Mouse (Mus musculus): ENCODE data around the gene Tk2. TPM values are rescaled to one million over a fixed set of nuclear protein-coding genes. Genes with fewer than 3 reads are reported as not detected.
A peak's percentile ranks its signal among the peaks of the same experiment; 100 is the strongest.

The Tk2 gene
- total RNA-seq, 2 experiments from 2014 or later, result 7.1 to 7.3 TPM

DNA sequence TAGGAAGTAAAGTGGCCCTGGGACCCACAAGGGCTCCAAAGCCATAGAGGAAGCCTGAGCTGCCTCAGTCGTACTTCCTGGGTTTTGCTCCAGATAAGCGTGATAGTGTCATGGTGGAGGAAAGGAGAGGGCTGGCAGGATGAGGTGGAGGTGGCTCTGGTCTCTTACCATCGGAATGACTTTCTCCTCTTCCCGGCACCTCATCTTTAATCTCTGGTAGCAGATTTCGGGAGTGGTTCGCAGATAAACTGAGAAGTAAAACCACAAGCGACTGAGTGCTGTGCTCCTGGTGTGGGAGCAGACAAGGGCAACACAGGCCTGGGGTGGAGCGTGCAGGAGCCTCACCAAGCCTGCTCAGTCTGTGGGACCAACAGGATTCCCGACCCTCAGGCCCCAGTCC is 18.0 kb downstream of the Tk2 start:
- no peak for DNase-seq (ENCODE audit: low spot score)
- intact Hi-C loops (cut with DNase I), result no loop called here

GRCm38 (mm10) chr8:104227048-104227447 is 21.3 kb downstream of the Tk2 start:
- DNase-seq (ENCODE audit: low spot score), result no peak
- intact Hi-C loops (cut with DNase I), result no loop called here

DNA sequence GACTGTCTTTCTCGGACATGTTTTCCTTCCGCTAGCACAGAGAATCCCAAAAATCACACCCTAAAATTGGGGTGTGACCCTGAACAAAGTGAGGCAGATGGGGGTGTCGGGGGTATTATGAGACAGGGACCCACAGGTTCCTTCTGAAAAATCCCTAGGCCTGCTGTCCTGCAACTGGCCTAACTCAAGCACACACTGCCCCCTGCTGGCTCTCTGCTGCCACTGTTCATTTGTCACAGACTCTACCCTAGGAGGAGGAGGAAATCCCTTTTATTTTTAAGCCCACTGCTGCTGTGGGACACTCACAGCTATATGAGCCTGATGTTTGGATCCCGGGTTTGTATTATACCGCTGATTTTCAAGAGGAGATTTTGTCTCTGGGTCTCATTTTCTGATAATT is 28.6 kb downstream of the Tk2 start:
- intact Hi-C loops (cut with DNase I), result loop anchor here (1.0 to 2.0 kb wide), 2 partner anchors 74 to 135 kb away; no protein-coding TSS in a partner anchor
- DNase-seq (ENCODE audit: low spot score), result peak; percentile 44

- intact Hi-C loops (cut with DNase I), result loop anchor here (1.0 kb wide), 1 partner anchor 73 kb away; no protein-coding TSS in a partner anchor
- DNase-seq (ENCODE audit: low spot score), result no peak
Observed at GRCm38 (mm10) chr8:104219079-104219478, 29.3 kb downstream of the Tk2 start.

- intact Hi-C loops (cut with DNase I), result no loop called here
- no peak for DNase-seq (ENCODE audit: low spot score)
Observed at GRCm38 (mm10) chr8:104217601-104218000, 30.8 kb downstream of the Tk2 start.

DNA sequence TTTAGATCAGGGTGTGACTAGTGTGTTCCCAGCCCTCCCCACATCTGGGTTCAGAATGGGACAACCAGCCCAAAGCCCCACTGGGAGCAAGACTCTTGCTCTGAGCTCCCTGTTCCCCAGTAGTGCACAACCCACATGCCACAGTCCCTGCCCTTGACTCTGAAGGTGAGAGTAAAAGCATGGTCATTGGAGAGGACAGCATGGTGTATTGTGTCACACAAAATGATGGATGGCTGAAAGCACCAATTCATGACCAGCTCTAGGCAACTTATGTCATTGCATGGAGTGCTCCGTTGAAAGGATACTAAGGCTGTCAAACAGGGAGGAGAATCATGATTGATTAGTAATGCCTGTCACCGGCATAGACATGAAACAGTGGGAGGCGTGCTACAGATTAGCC is 43.1 kb downstream of the Tk2 start:
- no peak for DNase-seq (ENCODE audit: low spot score)

DNA sequence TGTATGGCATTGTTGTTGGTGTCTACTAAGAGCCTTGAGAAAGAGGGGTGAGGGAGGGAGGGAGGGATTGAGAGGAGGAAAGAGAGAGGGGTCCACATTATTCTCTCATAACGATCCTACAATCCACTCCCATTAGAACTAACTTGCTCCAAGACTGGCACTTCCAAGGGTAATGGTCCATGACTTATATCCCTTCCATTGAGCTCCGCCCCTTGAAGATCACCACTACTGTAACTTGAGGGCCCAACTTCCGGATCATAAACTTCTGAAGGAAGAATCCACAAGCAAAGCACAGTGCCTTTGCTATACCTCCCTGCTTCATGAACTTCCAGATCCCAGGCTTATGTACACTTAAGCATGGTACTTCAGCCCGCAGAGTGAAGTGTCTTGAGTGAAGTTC is 46.0 kb downstream of the Tk2 start:
- intact Hi-C loops (cut with DNase I), result no loop called here
- DNase-seq (ENCODE audit: low spot score), result no peak

More for the DNA sequence above, 43.1 kb downstream of the Tk2 start:
- intact Hi-C loops (cut with DNase I), result no loop called here

DNA sequence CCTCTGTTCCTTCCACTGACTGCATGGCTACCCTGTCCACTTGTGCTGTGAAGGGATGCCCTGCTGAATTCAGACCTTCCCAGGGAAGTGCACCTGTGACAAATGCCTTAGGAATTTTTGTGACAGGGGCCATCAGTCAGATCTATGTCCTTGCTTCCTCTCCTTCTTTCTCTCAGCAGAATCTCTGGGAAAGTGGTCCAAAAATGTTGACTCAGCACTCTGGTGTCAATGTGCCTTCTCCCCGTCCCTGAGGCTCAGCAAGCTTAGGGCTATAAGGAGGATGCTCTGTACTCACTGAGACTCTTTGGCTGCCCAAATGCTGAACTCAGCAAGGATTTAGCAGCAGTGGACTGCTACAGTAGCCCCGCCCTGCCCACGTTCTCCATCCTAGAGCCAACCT is 46.7 kb downstream of the Tk2 start:
- DNase-seq (ENCODE audit: low spot score), result no peak
- intact Hi-C loops (cut with DNase I), result no loop called here

- no peak for DNase-seq (ENCODE audit: low spot score)
- intact Hi-C loops (cut with DNase I), result no loop called here
Observed at GRCm38 (mm10) chr8:104199802-104200201, 48.6 kb downstream of the Tk2 start.

- peak; percentile 23 for DNase-seq (ENCODE audit: low spot score)
- intact Hi-C loops (cut with DNase I), result no loop called here
Observed at GRCm38 (mm10) chr8:104191496-104191895, 56.9 kb downstream of the Tk2 start.

DNA sequence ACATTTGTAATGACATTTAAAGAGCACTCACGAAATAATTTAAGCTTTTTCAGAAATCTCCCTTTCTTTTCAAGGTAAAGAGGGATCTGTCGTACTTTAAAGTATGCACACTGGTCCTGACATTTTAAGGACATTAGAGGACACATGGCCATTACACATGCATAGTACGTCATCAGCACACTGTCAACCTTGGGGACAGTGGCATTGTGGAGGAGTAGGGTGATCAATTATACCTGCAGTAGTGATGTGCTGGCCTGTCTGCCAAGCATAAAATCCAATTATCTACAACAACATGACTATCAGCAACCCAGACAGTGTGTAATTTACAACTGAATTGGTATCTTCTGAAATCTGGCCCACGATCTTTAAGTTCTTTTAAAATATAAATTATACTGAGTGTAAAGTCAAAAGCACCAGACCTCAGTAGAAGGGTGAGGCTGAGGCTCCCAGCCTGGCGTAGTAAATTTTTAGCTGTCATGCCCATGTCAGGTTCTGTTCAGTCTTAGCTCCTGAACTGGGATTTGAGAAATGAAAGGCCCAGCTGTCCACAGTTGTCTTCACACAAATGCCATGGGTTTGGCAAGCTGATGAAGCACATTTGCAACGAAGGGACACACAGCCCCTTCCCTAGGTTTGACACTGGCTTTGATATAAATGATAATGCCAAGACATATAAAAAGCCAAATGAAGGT is 57.4 kb downstream of the Tk2 start:
- intact Hi-C loops (cut with DNase I), result no loop called here
- no peak for DNase-seq (ENCODE audit: low spot score)

DNA sequence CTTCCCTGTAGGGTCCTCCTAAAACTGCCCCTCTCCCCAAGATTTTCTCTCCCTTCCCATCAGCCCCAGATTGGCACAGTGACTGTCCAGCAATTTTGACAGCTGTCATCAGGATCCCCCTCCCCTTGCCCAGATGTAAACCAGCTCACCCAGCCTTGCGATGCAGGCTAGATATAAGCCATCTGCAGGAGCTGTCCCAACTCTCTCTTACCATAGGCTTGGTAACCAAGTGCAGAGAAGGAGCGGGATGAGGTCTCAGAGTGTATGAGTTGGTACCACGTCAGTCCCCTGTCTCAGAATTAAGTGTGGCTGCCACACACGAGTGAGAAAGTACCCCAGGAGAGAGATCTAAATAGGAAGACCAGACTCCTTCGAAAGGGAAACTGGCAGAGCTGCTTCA is 59.9 kb downstream of the Tk2 start:
- intact Hi-C loops (cut with DNase I), result no loop called here
- no peak for DNase-seq (ENCODE audit: low spot score)

DNA sequence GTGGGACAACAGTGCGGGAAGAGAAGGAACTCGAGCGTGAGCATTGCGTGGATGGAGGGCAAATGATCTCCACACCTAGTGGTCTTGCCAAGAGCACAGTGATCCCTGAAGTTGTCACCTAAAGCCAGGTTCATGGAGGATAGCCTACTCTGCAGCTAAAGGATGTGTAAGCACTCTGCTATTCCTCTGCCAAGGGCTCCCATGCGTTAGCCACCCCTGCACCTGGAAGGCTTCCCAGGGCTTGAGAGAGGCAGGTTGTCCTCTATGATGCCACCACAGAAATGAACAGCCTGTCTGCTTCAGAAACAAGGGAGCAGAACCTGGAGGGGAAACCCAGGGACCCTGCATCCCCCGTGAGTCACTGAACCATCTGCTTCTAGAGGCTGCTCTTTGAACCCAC is 60.7 kb downstream of the Tk2 start:
- intact Hi-C loops (cut with DNase I), result no loop called here
- DNase-seq (ENCODE audit: low spot score), result no peak

DNA sequence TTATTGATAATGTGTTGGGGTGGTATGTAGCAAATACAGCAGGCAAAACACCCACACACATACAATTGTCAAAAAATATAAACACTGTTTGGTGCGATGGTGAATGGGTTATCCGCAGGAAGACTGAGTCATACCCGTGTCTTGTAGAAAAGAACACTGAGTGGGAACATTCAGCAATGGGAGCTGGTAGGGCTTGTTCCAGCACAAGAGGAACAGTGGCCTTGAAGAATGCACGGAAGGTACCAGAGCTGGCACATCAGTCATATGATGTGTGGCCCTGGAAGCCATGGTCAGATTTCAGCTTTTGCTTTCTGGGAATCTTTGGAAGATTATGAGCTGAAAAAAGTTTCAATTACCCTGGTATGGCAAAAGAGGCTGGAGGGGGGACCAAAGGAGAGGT is 61.5 kb downstream of the Tk2 start:
- DNase-seq (ENCODE audit: low spot score), result no peak
- intact Hi-C loops (cut with DNase I), result no loop called here

GRCm38 (mm10) chr8:104184905-104185304 is 63.5 kb downstream of the Tk2 start:
- intact Hi-C loops (cut with DNase I), result no loop called here
- DNase-seq (ENCODE audit: low spot score), result no peak

DNA sequence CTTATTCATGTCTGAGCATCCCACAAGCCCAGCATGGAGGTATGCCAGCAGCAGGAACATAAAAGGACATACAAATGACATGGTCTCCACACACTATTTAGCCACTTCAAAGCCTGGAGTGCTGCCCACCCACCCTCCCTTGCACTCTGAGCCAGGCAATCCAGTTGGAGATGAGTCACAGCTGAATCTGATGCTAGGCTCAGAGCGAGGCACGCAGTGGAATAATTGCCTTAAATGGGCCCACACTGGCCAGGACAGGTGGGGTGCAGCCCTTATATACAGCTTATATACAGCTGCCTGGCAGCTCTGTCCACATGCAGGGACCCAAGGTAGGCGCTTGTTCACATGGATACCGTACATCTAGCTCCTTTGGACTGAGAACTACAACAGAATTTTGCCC is 71.3 kb downstream of the Tk2 start:
- no peak for DNase-seq (ENCODE audit: low spot score)
- intact Hi-C loops (cut with DNase I), result no loop called here

Other genes with a start within 250 kb of the Tk2 start
- 100 to 1,000 TPM; 127 to 153 TPM for gene Cdh5, start 146.9 kb downstream of the Tk2 start, total RNA-seq (2021)
- gene Bean1, start 78.1 kb downstream of the Tk2 start, total RNA-seq (2021), result 1 to 10 TPM in 1 of 2 experiments, under 1 TPM in 1; 0.98 to 1.2 TPM
- gene Cklf, start 2.3 kb upstream of the Tk2 start, total RNA-seq (2021), result 1 to 10 TPM; 4.7 to 5.0 TPM
- gene Cmtm2a, start 44.6 kb upstream of the Tk2 start, total RNA-seq (2021), result not detected
- gene Gm45711, start 61.5 kb upstream of the Tk2 start, total RNA-seq (2021), result not detected
- gene Cmtm1, start 61.6 kb upstream of the Tk2 start, total RNA-seq (2021), result not detected
- gene Gm11020, start 73.0 kb upstream of the Tk2 start, total RNA-seq (2021), result not detected
- not detected for gene Cmtm2b, start 73.7 kb upstream of the Tk2 start, total RNA-seq (2021)
- gene Cmtm3, start 90.9 kb upstream of the Tk2 start, total RNA-seq (2021), result 10 to 100 TPM; 14.6 to 19.4 TPM
- 10 to 100 TPM; 10.5 to 10.6 TPM for gene Cmtm4, start 147.2 kb upstream of the Tk2 start, total RNA-seq (2021)
- 100 to 1,000 TPM in 1 of 2 experiments, 10 to 100 TPM in 1; 93.5 to 104 TPM for gene Dync1li2, start 194.5 kb upstream of the Tk2 start, total RNA-seq (2021)

Data from heart, postnatal 25 days (tissue).